Mouse (Mus musculus): Measurements from ENCODE around the gene B4galt4. TPM values are rescaled to one million over a fixed set of nuclear protein-coding genes. Genes with fewer than 3 reads are reported as not detected.
"Not testable (repeated sequence)": the region's sequence is repeated elsewhere in the genome, so short reads cannot be mapped to it uniquely, and the experiment has no call there.

The B4galt4 gene
- polyA plus RNA-seq, 1 experiment = 0.72 TPM

GRCm38 (mm10) chr16:38713404-38714258 lies 28.4 kb upstream of the B4galt4 start:
- Histone ChIP-seq H3K27ac (ENCODE audit: control insufficient read depth, insufficient read depth, low read depth, low read length) (peak overlapping the region; percentile 47), H3K4me1 (ENCODE audit: control insufficient read depth, insufficient read depth, low read length) (peaks cover 8% of the 10 kb centered on the region; the same call in 1 of the 2 replicates), H3K36me3 (ENCODE audit: control insufficient read depth, insufficient read depth, low read length) (no peaks in the 10 kb centered on the region), H3K27me3 (ENCODE audit: control insufficient read depth, insufficient read depth, low read length) (no peaks in the 10 kb centered on the region), H3K4me3 (ENCODE audit: control insufficient read depth, low read depth, low read length) (peak overlapping the region; percentile 83)
- no peak for TF ChIP-seq POLR2A (IDR thresholded peaks at IDR 0.05; ENCODE audit: control insufficient read depth, low read depth, low read length)
- no peak for TF ChIP-seq CTCF (IDR thresholded peaks at IDR 0.05; ENCODE audit: control insufficient read depth, insufficient read depth, insufficient replicate concordance, low read depth, low read length)

GRCm38 (mm10) chr16:38714259-38714526 lies 27.9 kb upstream of the B4galt4 start:
- not testable (repeated sequence) for H3K4me3 ChIP-seq (ENCODE audit: control insufficient read depth, low read depth, low read length); H3K27ac ChIP-seq (ENCODE audit: control insufficient read depth, insufficient read depth, low read depth, low read length); H3K36me3 ChIP-seq (ENCODE audit: control insufficient read depth, insufficient read depth, low read length); H3K27me3 ChIP-seq (ENCODE audit: control insufficient read depth, insufficient read depth, low read length); H3K4me1 ChIP-seq (ENCODE audit: control insufficient read depth, insufficient read depth, low read length)

- H3K4me1 ChIP-seq (ENCODE audit: control insufficient read depth, insufficient read depth, low read length) = no peaks in the 10 kb centered on the region; the same call in none of the 2 replicates
- H3K36me3 ChIP-seq (ENCODE audit: control insufficient read depth, insufficient read depth, low read length) = no peaks in the 10 kb centered on the region
- H3K4me3 ChIP-seq (ENCODE audit: control insufficient read depth, low read depth, low read length) = no peak overlapping the region
- no peak overlapping the region for H3K27ac ChIP-seq (ENCODE audit: control insufficient read depth, insufficient read depth, low read depth, low read length)
- H3K27me3 ChIP-seq (ENCODE audit: control insufficient read depth, insufficient read depth, low read length) = no peaks in the 10 kb centered on the region
- TF ChIP-seq CTCF (IDR thresholded peaks at IDR 0.05; ENCODE audit: control insufficient read depth, insufficient read depth, insufficient replicate concordance, low read depth, low read length) = no peak
- no peak for TF ChIP-seq POLR2A (IDR thresholded peaks at IDR 0.05; ENCODE audit: control insufficient read depth, low read depth, low read length)
Measured at GRCm38 (mm10) chr16:38721377-38721776, 20.7 kb upstream of the B4galt4 start.

GRCm38 (mm10) chr16:38724256-38724655 lies 17.8 kb upstream of the B4galt4 start:
- TF ChIP-seq CTCF (IDR thresholded peaks at IDR 0.05; ENCODE audit: control insufficient read depth, insufficient read depth, insufficient replicate concordance, low read depth, low read length) (no peak), POLR2A (IDR thresholded peaks at IDR 0.05; ENCODE audit: control insufficient read depth, low read depth, low read length) (no peak)
- no peaks in the 10 kb centered on the region; the same call in none of the 2 replicates for H3K4me1 ChIP-seq (ENCODE audit: control insufficient read depth, insufficient read depth, low read length)
- H3K4me3 ChIP-seq (ENCODE audit: control insufficient read depth, low read depth, low read length) = no peak overlapping the region
- H3K36me3 ChIP-seq (ENCODE audit: control insufficient read depth, insufficient read depth, low read length) = no peaks in the 10 kb centered on the region
- H3K27ac ChIP-seq (ENCODE audit: control insufficient read depth, insufficient read depth, low read depth, low read length) = no peak overlapping the region
- no peaks in the 10 kb centered on the region for H3K27me3 ChIP-seq (ENCODE audit: control insufficient read depth, insufficient read depth, low read length)

- H3K27me3 ChIP-seq (ENCODE audit: control insufficient read depth, insufficient read depth, low read length) = no peaks in the 10 kb centered on the region
- TF ChIP-seq POLR2A (IDR thresholded peaks at IDR 0.05; ENCODE audit: control insufficient read depth, low read depth, low read length) (no peak), CTCF (IDR thresholded peaks at IDR 0.05; ENCODE audit: control insufficient read depth, insufficient read depth, insufficient replicate concordance, low read depth, low read length) (no peak)
- no peaks in the 10 kb centered on the region; the same call in none of the 2 replicates for H3K4me1 ChIP-seq (ENCODE audit: control insufficient read depth, insufficient read depth, low read length)
- H3K36me3 ChIP-seq (ENCODE audit: control insufficient read depth, insufficient read depth, low read length) = no peaks in the 10 kb centered on the region
- H3K4me3 ChIP-seq (ENCODE audit: control insufficient read depth, low read depth, low read length) = no peak overlapping the region
- H3K27ac ChIP-seq (ENCODE audit: control insufficient read depth, insufficient read depth, low read depth, low read length) = no peak overlapping the region
Measured at GRCm38 (mm10) chr16:38724974-38725373, 17.1 kb upstream of the B4galt4 start.

GRCm38 (mm10) chr16:38728576-38729132 lies 13.4 kb upstream of the B4galt4 start:
- Histone ChIP-seq H3K27me3 (ENCODE audit: control insufficient read depth, insufficient read depth, low read length) (no peaks in the 10 kb centered on the region), H3K4me3 (ENCODE audit: control insufficient read depth, low read depth, low read length) (no peak overlapping the region), H3K4me1 (ENCODE audit: control insufficient read depth, insufficient read depth, low read length) (no peaks in the 10 kb centered on the region; the same call in none of the 2 replicates), H3K36me3 (ENCODE audit: control insufficient read depth, insufficient read depth, low read length) (no peaks in the 10 kb centered on the region), H3K27ac (ENCODE audit: control insufficient read depth, insufficient read depth, low read depth, low read length) (no peak overlapping the region)
- TF ChIP-seq CTCF (IDR thresholded peaks at IDR 0.05; ENCODE audit: control insufficient read depth, insufficient read depth, insufficient replicate concordance, low read depth, low read length) = no peak
- TF ChIP-seq POLR2A (IDR thresholded peaks at IDR 0.05; ENCODE audit: control insufficient read depth, low read depth, low read length) = no peak

GRCm38 (mm10) chr16:38729139-38729538 lies 12.9 kb upstream of the B4galt4 start:
- no peak for TF ChIP-seq CTCF (IDR thresholded peaks at IDR 0.05; ENCODE audit: control insufficient read depth, insufficient read depth, insufficient replicate concordance, low read depth, low read length)
- no peak for TF ChIP-seq POLR2A (IDR thresholded peaks at IDR 0.05; ENCODE audit: control insufficient read depth, low read depth, low read length)
- H3K4me1 ChIP-seq (ENCODE audit: control insufficient read depth, insufficient read depth, low read length) = no peaks in the 10 kb centered on the region; the same call in none of the 2 replicates
- no peak overlapping the region for H3K4me3 ChIP-seq (ENCODE audit: control insufficient read depth, low read depth, low read length)
- H3K27ac ChIP-seq (ENCODE audit: control insufficient read depth, insufficient read depth, low read depth, low read length) = no peak overlapping the region
- no peaks in the 10 kb centered on the region for H3K36me3 ChIP-seq (ENCODE audit: control insufficient read depth, insufficient read depth, low read length)
- no peaks in the 10 kb centered on the region for H3K27me3 ChIP-seq (ENCODE audit: control insufficient read depth, insufficient read depth, low read length)
